Mouse (Mus musculus) lung, embryonic 16.5 days (tissue): ENCODE measurements around the gene Map7. TPM values are rescaled to one million over a fixed set of nuclear protein-coding genes. Genes with fewer than 3 reads are reported as not detected.

ENCODE experiments used
- ATAC-seq: fragments of 200-750 bp; cut with Nextera tagmentation; 2 replicates; pipeline ENCODE4 v1.8.0; 2017; ENCODE audit warnings: low read depth, mild to moderate bottlenecking, moderate library complexity
- H3K27ac ChIP-seq: fragments of 300-500 bp; sonication (generic); 2 replicates; pipeline ENCODE4 v1.5.1; 2014; ENCODE audit warnings: mild to moderate bottlenecking, control low read depth, low read length
- H3K27me3 ChIP-seq: fragments of 300-500 bp; sonication (generic); 2 replicates; pipeline ENCODE4 v1.6.1; 2014; ENCODE audit warnings: low read depth, low read length, mixed read lengths; ENCODE audit not compliant: control insufficient read depth, insufficient read depth
- H3K36me3 ChIP-seq: fragments of 300-500 bp; sonication (generic); 2 replicates; pipeline ENCODE4 v1.6.1; 2014; ENCODE audit warnings: low read length; ENCODE audit not compliant: control insufficient read depth, insufficient read depth
- H3K4me1 ChIP-seq: fragments of 300-500 bp; sonication (generic); replicated peaks from 2 replicates; pipeline ENCODE4 v1.6.1; 2014; ENCODE audit warnings: low read length, mixed read lengths; ENCODE audit not compliant: control insufficient read depth, insufficient read depth
- H3K4me2 ChIP-seq: fragments of 300-500 bp; sonication (generic); 2 replicates; pipeline ENCODE4 v1.6.1; 2014; ENCODE audit warnings: low read depth, low read length, control low read depth
- H3K4me3 ChIP-seq: fragments of 300-500 bp; sonication (generic); 2 replicates; pipeline ENCODE4 v1.5.1; 2014; ENCODE audit warnings: mild to moderate bottlenecking, low read length, control low read depth
- H3K9ac ChIP-seq: fragments of 300-500 bp; sonication (generic); 2 replicates; pipeline ENCODE4 v1.6.1; 2014; ENCODE audit warnings: low read length, control low read depth
- H3K9me3 ChIP-seq: fragments of 300-500 bp; sonication (generic); 2 replicates; pipeline ENCODE4 v1.6.1; 2016; ENCODE audit warnings: low read length; ENCODE audit not compliant: control insufficient read depth
- WGBS: fragments of 180-500 bp; shearing (Covaris S2); extraction: QIAGEN DNeasy Blood & Tissue Kit; methylation state at CpG from one replicate; pipeline ENCODE4 v1.1.7; 2014; 5-methylcytosine and 5-hydroxymethylcytosine counted together
- polyA plus RNA-seq: library from polyadenylated mRNA; unstranded; fragments of >200 nt; fragmentation: Nextera tagmentation; extraction: Ambion mirVana; gene quantifications from 2 replicates; pipeline ENCODE4 v1.2.1, GENCODE M21; 2015

Gene Map7
- polyA plus RNA-seq, 1 experiment from 2014 or later: 14.4 TPM

GRCm38 (mm10) chr10:20209609-20210341 lies 61.5 kb downstream of the Map7 start:
- H3K36me3 ChIP-seq: no peaks in the 10 kb centered on the region
- H3K9ac ChIP-seq: no peak overlapping the region
- no peak for ATAC-seq
- H3K9me3 ChIP-seq: no peaks in the 10 kb centered on the region
- no peak overlapping the region for H3K4me3 ChIP-seq
- WGBS: 88% methylated on average over 5 of the region's 5 CpGs
- no peaks in the 10 kb centered on the region for H3K27me3 ChIP-seq
- no peak overlapping the region for H3K4me2 ChIP-seq
- no peak overlapping the region for H3K27ac ChIP-seq
- H3K4me1 ChIP-seq: peaks cover 7% of the 10 kb centered on the region

GRCm38 (mm10) chr10:20214418-20214817 lies 66.1 kb downstream of the Map7 start:
- no peaks in the 10 kb centered on the region for H3K27me3 ChIP-seq
- ATAC-seq: peak; percentile 59; the same call in 1 of the 2 replicates
- H3K4me1 ChIP-seq: peaks cover 8% of the 10 kb centered on the region
- H3K9ac ChIP-seq: no peak overlapping the region
- H3K36me3 ChIP-seq: no peaks in the 10 kb centered on the region
- H3K27ac ChIP-seq: peak overlapping the region; percentile 43; the same call in 1 of the 2 replicates
- no peak overlapping the region for H3K4me3 ChIP-seq
- no peaks in the 10 kb centered on the region for H3K9me3 ChIP-seq
- 44% methylated on average over 4 of the region's 4 CpGs for WGBS
- H3K4me2 ChIP-seq: no peak overlapping the region

GRCm38 (mm10) chr10:20216982-20217381 lies 68.7 kb downstream of the Map7 start:
- no peak overlapping the region for H3K4me3 ChIP-seq
- no peak overlapping the region for H3K27ac ChIP-seq
- H3K27me3 ChIP-seq: no peaks in the 10 kb centered on the region
- no peak for ATAC-seq
- H3K4me2 ChIP-seq: no peak overlapping the region
- H3K9ac ChIP-seq: no peak overlapping the region
- H3K36me3 ChIP-seq: no peaks in the 10 kb centered on the region
- WGBS: 60% methylated on average over 6 of the region's 6 CpGs
- no peaks in the 10 kb centered on the region for H3K9me3 ChIP-seq
- peaks cover 12% of the 10 kb centered on the region for H3K4me1 ChIP-seq

GRCm38 (mm10) chr10:20218866-20219265 lies 70.6 kb downstream of the Map7 start:
- ATAC-seq: no peak
- WGBS: 80% methylated on average over 4 of the region's 4 CpGs

GRCm38 (mm10) chr10:20219538-20219937 lies 71.3 kb downstream of the Map7 start:
- no peak overlapping the region for H3K4me2 ChIP-seq
- H3K27me3 ChIP-seq: no peaks in the 10 kb centered on the region
- H3K9ac ChIP-seq: no peak overlapping the region
- no peak overlapping the region for H3K27ac ChIP-seq
- ATAC-seq: no peak
- H3K4me3 ChIP-seq: no peak overlapping the region
- peaks cover 8% of the 10 kb centered on the region for H3K4me1 ChIP-seq
- H3K36me3 ChIP-seq: no peaks in the 10 kb centered on the region
- WGBS: 54% methylated on average over 8 of the region's 8 CpGs
- H3K9me3 ChIP-seq: no peaks in the 10 kb centered on the region

More at GRCm38 (mm10) chr10:20218866-20219265, 70.6 kb downstream of the Map7 start:
- Histone ChIP-seq H3K27ac (no peak overlapping the region), H3K4me1 (peaks cover 12% of the 10 kb centered on the region), H3K9me3 (no peaks in the 10 kb centered on the region), H3K27me3 (no peaks in the 10 kb centered on the region), H3K36me3 (no peaks in the 10 kb centered on the region), H3K4me3 (no peak overlapping the region), H3K4me2 (no peak overlapping the region), H3K9ac (no peak overlapping the region)

GRCm38 (mm10) chr10:20220443-20221071 lies 72.3 kb downstream of the Map7 start:
- H3K36me3 ChIP-seq: no peaks in the 10 kb centered on the region
- 33% methylated on average over 10 of the region's 10 CpGs for WGBS
- no peaks in the 10 kb centered on the region for H3K9me3 ChIP-seq
- peaks cover 4% of the 10 kb centered on the region; the same call in 1 of the 2 replicates for H3K4me1 ChIP-seq
- no peak overlapping the region for H3K9ac ChIP-seq
- H3K4me2 ChIP-seq: no peak overlapping the region
- ATAC-seq: peak; percentile 45; the same call in 1 of the 2 replicates
- no peaks in the 10 kb centered on the region for H3K27me3 ChIP-seq
- no peak overlapping the region for H3K4me3 ChIP-seq
- 0 out of 2 replicates have a peak overlapping the region, but pooled peaks have one; percentile 24 for H3K27ac ChIP-seq

GRCm38 (mm10) chr10:20222011-20222410 lies 73.7 kb downstream of the Map7 start:
- H3K27me3 ChIP-seq: no peaks in the 10 kb centered on the region
- H3K4me1 ChIP-seq: peaks cover 4% of the 10 kb centered on the region; the same call in 1 of the 2 replicates
- H3K9ac ChIP-seq: no peak overlapping the region
- no peak overlapping the region for H3K4me2 ChIP-seq
- no peak for ATAC-seq
- H3K9me3 ChIP-seq: no peaks in the 10 kb centered on the region
- H3K4me3 ChIP-seq: no peak overlapping the region
- no peak overlapping the region for H3K27ac ChIP-seq
- WGBS: 85% methylated on average over 4 of the region's 4 CpGs
- no peaks in the 10 kb centered on the region for H3K36me3 ChIP-seq

- no peaks in the 10 kb centered on the region for H3K4me1 ChIP-seq
- H3K4me2 ChIP-seq: no peak overlapping the region
- H3K9ac ChIP-seq: no peak overlapping the region
- no peaks in the 10 kb centered on the region for H3K36me3 ChIP-seq
- H3K27ac ChIP-seq: no peak overlapping the region
- H3K9me3 ChIP-seq: no peaks in the 10 kb centered on the region
- no peak overlapping the region for H3K4me3 ChIP-seq
- ATAC-seq: no peak
- 18% methylated on average over 4 of the region's 4 CpGs for WGBS
- H3K27me3 ChIP-seq: no peaks in the 10 kb centered on the region
Measured at GRCm38 (mm10) chr10:20226728-20227127, 78.5 kb downstream of the Map7 start.

- no peak for ATAC-seq
- no peaks in the 10 kb centered on the region for H3K4me1 ChIP-seq
- no peaks in the 10 kb centered on the region for H3K27me3 ChIP-seq
- H3K4me2 ChIP-seq: no peak overlapping the region
- no peak overlapping the region for H3K9ac ChIP-seq
- 59% methylated on average over 5 of the region's 5 CpGs for WGBS
- no peaks in the 10 kb centered on the region for H3K9me3 ChIP-seq
- H3K27ac ChIP-seq: no peak overlapping the region
- H3K36me3 ChIP-seq: no peaks in the 10 kb centered on the region; the same call in 1 of the 2 replicates
- no peak overlapping the region for H3K4me3 ChIP-seq
Measured at GRCm38 (mm10) chr10:20230026-20230425, 81.8 kb downstream of the Map7 start.
